Mouse (Mus musculus) kidney, adult 8-10 months (tissue): ENCODE data around the gene Olfr574.

Experiments used
- DNase-seq, 2 experiments: peaks; one replicate each; pipeline ENCODE4 v3.0.0; 2022

The Olfr574 gene

DNA sequence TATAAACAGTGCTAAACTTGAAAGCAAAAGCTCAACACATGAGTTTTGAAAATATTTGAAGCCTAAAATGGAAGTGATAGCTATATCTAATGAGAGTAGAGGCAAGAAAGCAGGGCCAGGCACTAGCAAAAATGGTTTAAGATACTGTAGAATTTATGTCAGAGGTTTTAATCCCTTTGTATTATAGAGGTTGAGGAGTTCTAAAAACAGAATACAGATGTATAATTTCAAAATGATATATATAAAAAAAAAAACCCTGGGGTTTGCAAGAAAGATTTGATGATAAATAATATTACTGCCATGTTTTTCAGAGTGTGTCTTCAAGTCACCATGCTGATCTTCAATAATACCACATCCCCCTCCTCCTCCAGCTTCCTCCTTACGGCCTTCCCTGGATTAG, at the start of gene Olfr574:
Gene Olfr574 (plus strand): TSS at position 301 of the 400 bp plus-strand sequence.
- no peak for DNase-seq

DNA sequence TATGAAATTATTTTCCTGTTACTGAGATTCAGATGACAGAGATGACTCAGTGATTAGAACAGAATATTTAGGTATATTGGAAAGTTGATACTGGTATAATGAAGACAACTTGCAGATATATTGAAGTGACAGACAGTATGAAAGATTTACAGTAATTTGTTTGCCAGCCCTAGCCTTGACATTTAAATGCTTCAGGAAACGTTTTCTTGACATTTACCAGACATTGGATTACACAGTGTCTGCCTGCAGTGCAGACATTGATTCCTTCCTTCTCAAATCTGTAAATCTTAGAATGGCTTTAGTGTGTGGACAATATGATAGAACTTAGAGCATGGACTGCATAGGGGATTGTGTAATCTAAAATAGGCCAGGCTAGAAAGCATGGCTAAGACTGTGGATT, 33.0 kb upstream of the Olfr574 start:
- DNase-seq: no peak

DNA sequence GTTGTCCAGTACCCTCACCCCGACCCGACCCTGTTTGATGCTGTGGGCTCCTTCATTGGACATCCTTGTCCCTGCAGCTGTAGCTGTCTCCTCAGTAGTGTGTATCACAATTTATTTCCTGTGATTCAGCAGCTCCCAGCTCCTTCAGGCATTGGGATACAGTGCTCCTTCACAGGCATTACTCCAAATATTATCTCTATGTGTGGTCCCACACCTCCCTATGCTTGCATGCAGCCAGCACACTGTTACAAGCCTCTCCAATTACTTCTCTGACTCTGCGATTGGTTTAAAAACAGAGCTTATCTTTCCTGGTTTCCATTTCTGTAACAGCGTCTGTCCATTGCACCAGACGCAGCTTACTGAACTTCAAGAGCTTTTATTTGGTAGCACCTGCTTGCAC, 31.9 kb upstream of the Olfr574 start:
- DNase-seq: no peak

DNA sequence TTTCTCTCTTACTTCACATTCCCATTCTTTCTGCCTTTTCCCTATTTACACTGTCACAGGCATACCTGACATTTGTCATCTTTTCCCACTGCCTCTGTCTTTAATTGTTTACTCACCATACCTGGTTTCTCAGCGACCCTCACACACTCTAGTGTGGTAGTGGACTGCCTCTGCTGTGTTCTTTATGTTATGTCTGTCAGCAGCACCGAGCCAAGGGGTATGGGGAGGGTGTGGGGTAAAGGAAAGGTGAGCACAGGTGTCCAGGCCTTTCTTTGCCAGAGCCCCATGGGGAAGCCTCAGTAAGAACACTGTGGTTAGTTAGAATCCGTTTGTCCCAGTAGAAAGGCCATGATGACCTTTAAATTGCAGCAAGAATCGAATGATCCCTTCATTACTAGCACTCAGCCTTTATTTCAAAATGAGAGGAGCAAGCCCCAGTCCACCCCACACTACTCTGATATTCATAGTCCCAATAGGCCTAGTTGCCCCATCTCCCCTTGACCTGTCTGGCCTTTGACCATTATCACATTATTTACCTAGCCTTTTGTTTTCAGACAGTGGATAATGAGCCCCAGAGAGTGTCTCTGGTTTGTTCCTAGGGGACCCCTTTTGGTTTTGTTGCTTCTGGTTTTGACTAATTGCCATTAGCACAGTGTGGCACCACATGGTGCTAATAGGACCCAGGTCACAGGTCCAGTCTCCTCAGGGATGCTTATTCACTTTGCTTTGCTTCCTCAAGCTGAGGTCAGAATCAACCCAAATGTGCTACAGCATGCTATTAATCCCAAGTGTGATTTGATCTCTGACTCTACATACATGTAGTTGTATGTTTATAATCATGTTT, 31.0 kb upstream of the Olfr574 start, which contains the start of gene Olfr571:
Gene Olfr571 (minus strand): TSS at position 505 of the 844 bp plus-strand sequence.
- DNase-seq: no peak

DNA sequence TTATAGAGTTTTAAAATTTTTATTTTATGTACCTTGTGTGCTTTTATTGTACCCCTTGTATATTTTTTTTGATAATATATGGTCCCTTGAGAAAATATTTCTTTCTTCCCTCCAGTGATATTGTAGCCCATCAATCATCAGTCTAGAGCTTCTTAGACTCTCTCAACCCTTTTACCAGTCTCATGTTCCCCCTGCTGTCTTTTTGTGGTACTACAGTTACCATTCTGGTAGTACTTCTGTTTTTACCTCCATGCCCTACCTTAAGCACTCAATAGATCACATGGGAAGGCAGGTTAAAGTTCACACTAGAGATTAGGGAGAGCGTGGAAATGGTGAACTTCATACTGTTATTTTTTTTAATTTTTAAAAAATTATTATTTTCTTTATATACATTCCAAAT, 28.6 kb upstream of the Olfr574 start:
- DNase-seq: peak in 1 of 2 experiments; percentile 2

DNA sequence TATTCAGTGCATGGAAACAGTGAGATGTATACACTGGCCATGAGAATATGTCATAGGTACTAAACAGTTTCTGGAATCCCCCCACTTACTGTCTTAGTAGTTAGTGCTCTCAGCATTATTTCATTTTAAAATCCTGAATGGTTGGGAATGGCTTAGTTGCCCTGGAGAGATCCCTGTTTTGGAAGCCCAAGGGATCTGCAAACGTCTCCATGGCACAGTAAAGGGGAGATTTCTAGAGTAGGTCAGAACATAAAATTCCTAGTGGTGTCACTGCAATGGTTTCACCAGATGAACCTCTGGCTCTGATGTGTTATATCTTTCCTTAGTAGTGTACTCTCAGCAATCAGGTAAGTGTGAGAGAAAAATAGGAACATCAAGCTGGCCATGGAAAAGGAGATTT, 24.2 kb upstream of the Olfr574 start, which contains the start of gene Olfr572:
Gene Olfr572 (plus strand): TSS at position 301 of the 400 bp plus-strand sequence.
- no peak for DNase-seq

DNA sequence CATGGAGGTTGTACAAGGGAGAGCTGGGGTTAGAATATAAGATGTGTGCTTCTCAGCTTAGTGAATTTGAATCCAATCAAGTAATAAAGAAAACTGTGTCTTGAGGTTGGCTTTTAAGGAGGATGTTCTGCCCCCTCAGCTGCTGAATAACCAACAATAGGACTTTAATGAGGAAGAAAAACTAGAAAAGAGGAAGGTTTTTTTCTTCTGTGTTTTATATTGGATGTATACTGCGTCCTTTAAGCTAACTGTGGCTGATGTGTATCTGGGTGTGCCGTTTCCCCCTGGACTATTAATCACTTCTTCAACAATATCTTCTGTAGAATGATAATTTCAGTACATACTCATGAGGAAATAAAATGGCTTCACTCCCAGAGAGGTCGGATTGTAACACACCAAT, 21.2 kb upstream of the Olfr574 start:
- DNase-seq: no peak

DNA sequence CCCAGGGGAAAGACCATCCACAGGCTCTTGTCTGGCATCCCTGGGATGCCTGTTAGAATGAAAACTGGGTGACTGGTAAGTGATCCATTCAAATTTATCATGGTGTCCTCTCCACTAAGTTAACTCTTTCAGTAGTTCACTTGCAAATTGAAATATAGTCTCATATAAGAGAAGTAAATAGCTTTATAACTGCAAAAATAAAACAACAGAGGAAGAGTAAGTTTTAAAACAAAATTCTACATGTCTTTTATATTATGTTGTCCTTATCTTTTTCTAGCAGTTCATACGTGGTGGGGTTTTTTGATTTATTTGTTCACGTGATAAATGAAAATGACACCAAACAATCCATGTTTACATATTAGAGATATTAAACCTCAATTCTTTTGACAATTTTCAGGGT, 5.8 kb upstream of the Olfr574 start, which contains the start of gene Olfr573-ps1:
Gene Olfr573-ps1 (minus strand): TSS at position 101 of the 400 bp plus-strand sequence.
- DNase-seq: no peak

DNA sequence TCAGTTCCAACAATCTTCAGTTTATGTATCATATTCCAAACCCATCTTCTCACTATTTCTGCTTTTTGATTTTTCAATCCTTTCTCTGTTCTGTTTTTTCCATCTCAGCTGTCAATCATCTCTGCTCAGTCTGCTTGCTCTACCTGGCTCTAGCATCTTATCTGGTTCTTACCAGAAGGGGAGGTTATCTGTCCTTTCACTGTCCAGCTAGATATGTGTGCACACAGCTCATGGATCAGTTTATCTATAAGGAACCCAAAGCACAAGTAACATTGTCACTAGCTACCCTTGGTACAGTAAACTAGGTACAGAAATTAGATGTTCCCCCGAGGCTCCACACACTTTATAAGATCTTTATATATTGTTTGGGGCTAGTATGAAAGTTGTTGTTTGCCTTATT, 4.8 kb upstream of the Olfr574 start:
- DNase-seq: no peak

DNA sequence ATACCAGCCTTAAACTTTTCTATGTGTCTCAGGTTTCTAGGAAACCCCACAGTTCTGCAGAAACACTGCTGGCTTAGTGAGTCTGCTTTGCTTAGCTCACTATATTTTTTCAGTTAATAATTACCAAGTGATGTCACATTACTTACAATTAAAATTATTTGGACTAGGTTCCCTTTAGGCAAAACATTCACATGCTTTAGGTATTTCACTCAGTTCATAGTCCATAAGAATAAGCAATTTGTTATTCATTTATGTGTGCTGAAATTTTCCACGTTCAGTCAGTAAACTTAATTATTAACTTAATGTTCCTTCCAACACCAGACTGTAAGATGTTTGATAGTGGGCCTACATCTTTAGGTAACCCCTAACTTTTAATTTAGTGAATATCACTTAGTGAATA, 2.5 kb downstream of the Olfr574 start:
- no peak for DNase-seq

DNA sequence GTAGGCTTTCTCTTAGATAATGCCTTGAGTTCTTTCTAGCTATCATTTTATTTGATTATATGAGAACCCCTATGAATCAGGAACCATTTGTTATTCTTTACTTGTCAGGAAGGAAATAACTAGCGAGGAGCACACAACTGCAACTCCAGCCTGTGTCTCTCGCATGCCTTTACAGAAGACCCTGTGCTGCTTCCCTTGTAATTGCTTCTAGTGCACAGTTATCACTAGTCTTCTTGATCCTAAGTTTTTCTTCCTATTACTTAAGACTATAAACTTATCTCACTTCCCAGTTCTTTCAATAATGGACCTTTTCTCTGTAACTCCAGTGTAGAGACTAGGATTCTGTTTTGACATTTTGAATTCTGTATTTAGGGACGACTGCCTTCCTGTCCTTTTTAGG, 9.9 kb downstream of the Olfr574 start:
- no peak for DNase-seq

DNA sequence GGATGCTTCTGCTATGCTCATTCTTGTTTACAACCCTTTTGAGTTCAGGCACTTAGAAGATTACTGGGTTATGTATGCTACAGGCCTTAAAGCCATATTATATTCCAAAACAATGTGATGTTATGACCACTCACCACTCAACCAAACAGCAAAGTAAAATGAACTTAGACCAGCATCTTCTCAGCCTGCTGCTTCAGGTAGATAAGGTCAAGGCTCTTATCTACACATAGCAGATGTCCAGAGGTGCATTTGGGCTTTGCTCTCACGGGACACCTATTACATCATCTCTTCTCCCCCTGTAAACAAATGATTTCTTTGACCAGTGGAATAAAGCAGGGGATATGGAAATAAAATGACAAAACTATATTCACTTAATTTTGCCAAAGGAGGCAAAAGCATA, 10.3 kb downstream of the Olfr574 start, which contains the start of gene Olfr575:
Gene Olfr575 (minus strand): TSS at position 183 of the 400 bp plus-strand sequence.
- no peak for DNase-seq

DNA sequence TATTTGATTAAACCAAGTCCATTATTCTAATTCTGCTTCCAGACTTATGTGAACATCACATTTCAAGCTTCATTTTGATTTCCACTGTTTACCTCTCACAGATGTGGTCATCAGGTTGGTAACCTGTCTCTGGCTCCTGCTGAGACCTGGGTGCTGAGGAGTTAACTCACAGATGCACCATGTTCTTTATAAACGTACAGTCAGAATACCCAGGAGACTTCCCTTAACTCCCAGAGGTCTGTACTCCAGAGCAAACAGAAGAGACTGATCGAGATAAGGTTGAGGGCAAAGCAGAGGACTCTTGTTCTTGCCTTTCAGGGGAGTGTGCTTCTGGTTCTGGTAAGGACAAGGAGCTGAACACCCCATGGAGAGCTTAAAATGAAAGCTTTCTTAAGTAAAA, 14.1 kb downstream of the Olfr574 start, which contains the start of gene Olfr576:
Gene Olfr576 (plus strand): TSS at position 301 of the 400 bp plus-strand sequence.
- no peak for DNase-seq

DNA sequence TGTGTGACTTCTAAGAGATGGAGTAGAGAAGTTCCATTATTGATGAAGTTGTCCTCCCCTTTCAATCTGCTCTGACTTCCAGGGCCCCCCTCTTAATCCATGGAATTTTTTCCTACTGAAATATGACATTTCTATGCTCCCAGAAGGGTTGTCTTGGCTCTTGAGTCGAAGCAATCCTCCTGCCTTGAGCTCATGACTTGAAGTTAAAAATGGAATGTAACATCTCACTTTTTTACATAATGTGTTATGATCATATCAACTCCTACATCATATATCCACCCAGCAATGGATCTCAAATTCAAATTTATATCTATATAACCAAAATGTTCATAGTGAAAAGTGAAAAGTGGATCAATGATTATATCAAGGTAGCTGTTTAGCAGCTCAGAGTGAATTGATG, 26.1 kb downstream of the Olfr574 start:
- DNase-seq: no peak

DNA sequence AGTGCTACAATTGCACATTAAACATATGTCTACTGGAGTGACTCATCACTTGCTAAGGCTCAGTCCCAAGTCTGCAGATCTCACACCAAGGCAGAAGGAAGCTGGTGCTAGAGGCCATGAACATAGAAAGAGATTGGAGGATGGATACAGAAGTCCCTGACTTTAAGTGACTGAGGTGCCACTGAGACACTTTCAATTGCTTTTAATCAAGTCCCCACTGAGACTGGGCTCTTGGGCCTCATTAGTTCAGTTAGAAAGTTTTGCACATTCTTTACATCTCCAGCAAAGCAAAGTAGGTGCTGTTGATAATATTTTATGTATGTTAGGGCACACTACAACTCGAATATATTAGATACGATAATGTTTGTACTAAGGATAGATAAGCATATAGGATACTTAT, 27.6 kb downstream of the Olfr574 start, which contains the start of gene Olfr577:
Gene Olfr577 (minus strand): TSS at position 101 of the 400 bp plus-strand sequence.
- DNase-seq: no peak

DNA sequence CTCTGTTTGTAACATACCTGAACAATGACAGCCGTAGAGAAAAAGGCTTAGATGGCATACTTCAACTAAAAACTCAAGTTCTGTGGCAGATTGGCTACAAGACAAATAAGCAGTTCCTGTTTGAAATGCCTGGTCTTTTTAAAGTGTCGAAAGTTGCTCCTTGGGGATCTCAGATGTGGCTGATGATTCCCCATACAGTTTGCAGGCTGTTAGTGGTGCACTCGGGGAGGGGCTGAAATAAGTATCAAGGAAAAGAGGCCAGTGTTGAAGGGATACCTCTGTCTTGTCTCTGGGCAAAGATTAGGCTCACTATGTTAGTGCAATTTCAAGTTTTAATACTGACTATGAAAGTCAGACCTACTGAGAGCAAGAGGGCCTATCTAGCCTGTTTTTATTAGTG, 41.0 kb downstream of the Olfr574 start, which contains the start of gene Olfr578:
Gene Olfr578 (minus strand): TSS at position 101 of the 400 bp plus-strand sequence.
- DNase-seq: no peak
